Mouse (Mus musculus) heart, adult 9 months (tissue): ENCODE results near the gene Smco4.
"Not testable (repeated sequence)": the region's sequence is repeated elsewhere in the genome, so short reads cannot be mapped to it uniquely, and the experiment has no call there.

ENCODE experiments used
- DNase-seq, 2 experiments: peaks; one replicate each; pipeline ENCODE4 v3.0.0; 2022; ENCODE audit warnings: low spot score in 2 of 2

Gene Smco4

DNA sequence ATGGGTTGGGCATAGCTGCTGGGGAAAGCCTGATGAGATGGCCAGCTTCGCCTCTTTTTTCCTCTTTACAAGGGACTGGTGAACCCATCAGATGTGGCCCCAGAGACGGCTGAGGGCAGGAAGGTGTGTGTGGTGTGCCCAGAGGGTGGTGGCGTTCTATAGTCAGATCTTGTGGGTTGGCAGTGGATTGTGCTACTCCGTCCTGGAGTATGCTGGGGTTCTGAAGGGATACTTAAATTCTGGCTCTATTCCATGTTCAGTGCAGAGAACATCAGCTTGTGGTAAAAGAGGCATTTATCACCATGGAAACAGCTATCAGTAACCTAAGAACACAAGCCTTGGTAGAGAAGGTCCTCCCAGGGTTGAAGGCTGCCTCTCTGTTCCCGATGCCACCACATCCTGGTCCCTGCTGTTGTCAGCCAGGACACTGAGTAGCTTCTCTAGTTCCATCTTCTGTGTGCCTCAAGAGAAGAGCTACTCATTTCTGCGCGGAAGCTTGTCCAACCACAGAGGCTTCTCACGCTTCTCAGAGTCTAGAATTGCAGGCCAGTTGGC, 45.8 kb downstream of the Smco4 start:
- DNase-seq, result no peak

DNA sequence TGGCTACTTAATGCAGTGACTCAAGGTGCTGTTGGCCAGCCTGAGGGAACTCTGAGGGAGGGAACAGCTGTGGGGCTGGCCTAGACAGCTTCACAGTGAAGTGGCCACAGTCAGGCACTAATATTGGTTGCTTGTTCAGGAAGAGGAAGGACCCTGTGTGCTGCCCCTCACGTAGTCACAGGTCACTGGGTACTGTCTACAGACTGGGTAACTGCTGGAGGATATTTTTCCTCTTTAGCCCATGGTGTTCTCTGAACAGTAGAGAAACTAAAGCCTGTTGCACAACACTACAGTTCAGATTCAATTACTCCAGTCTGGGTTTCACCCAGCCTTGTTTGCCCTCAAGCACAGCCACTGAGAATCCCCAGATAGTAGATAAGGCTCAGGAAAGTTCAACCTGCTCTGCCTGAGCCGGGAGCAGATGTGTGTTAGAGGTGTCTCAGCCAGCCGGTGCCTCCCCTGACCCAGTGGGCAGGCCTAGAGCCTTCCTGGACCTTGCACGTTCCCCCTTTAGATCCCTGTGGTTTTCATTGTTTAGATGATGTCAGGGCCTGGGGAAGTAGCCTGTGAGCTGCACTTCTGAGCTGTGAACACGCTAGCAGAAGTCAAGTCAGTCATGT, 48.6 kb downstream of the Smco4 start:
- no peak for DNase-seq

DNA sequence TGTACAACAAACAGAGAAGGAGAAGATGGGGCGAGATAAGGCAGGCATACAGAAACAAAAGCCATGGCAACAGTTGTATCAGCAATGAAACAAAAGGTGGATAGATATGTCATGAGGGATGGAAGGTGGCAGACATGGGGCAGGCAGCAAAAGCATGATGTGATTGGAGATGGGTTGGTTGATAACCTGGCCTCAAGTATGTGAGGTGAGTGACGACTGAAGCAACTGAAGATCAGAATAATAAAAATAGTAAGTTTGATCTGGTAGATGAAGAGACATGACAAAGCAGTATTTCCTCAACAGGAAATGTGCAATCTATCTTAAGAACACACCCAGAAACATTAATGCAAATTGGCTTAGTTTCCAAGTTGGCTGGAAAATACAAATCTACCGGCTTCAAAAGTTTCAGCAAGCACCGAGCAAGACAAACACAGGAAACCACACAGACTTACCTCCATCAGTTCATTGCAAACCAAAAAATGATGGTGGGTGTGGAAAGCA, 57.3 kb downstream of the Smco4 start:
- DNase-seq, result no peak

DNA sequence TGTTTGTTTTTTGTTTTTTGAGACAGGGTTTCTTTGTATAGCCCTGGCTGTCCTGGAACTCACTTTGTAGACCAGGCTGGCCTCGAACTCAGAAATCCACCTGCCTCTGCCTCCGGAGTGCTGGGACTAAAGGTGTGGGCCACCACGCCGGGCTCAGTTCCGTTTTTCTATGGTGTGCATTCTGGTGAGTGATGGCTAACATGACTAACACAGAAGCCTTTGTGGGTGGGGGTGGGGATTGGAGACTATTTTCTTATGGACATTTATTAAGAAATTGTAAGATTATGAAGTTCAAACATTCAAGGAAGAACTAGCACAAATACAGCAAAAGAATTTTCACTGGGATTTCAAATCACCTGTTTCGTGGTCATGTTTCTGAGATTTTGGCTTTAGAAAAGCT, 57.8 kb downstream of the Smco4 start:
- not testable (repeated sequence) for DNase-seq

DNA sequence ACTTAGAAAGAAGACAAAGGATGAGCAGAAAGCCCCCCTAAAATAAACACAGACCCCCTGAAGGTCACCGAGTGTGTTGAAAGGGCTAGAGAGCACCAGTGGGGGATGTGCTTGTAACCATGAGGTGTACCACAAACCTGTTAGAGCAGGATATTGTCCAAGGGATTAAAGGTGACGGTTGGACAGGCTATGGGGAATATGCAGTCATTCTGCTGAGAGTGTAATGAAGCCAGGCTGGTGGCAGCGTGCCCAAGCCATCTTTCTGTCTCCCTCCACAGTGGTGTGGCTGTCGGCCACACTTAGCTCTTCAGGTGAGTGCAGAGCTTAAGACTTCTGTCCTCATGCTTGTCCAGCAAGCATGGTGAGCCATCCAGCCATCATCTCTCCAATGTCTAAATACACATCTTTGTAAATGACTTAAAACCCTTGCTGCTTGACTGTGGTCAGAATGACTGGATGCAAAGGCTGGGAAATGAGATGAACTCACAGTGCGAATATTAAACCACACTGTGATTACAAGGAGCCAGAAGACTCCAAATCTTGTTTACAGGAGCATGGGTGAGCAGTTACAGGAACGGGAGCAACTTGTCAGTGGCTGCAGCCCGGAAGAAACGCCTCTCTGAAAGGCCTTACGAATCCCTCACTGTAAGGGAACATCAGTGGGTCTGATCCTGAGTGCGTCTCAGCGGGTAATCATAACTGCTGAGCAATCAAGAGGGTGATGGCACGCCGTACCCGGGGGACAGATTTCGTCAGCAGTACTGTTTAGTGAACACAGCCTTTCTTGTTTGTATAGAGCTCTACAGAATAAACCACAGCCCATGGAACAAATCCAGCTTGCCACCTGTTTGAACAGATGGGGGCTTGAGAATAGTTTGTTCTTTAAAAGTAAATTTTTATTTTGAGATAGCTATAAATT, 59.0 kb downstream of the Smco4 start:
- no peak for DNase-seq

DNA sequence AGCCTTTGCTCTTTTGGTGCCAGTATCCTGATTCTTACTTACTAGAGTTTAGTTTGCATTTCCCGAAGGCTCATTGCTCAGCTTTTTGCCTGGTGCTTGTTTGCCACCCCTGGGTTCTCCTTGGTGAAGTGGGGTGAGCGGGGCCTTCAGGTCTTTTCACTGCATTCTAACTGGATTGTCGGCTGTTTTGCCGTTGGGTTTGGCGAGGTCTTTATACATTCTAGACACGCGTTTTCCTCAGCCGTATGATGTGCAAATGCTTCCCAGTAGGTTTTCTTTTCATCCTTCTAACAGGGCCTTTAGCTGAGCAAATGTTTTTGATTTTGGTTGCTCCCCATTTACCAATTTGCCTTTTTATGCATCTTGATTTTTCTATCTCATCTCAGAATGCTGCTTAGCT, 60.1 kb downstream of the Smco4 start:
- DNase-seq, result no peak

DNA sequence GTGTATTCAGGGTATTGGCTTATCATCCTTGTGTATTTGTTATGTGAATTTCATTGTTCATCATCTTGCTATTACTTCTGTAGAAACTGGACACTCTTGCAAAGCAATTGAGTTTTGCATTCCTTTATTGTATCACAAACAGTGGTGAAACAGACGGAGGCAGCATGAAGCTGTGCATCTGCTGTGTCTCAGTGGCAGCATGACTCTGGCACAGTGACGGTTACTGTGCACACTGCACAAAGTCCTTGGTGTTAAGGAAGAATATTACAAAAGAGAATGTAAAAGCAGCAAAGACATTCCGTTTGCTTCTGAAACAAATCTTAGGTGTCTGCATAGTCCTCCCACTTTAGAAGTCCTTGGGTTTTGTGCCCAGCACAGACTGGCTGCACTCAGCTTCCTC, 67.2 kb downstream of the Smco4 start:
- DNase-seq, result no peak

DNA sequence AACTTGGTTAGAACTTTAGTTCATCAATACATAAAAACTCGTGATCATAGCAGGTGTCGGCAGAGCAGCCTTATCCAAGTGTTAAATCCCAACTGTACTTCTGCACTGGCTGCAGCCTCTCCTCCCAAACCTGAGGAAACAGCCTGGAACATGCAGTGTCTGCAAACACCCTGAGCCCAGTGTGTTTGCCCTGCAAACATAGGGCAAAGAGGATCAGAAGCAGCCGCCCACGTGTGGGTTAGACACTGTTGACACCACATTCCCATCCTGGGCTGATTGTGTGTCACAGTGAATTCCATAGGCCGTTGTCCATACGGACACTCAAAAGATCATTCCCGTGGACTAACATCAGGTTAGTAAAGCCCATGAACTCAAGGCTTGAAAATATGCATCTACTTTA, 69.1 kb downstream of the Smco4 start:
- DNase-seq, result no peak

DNA sequence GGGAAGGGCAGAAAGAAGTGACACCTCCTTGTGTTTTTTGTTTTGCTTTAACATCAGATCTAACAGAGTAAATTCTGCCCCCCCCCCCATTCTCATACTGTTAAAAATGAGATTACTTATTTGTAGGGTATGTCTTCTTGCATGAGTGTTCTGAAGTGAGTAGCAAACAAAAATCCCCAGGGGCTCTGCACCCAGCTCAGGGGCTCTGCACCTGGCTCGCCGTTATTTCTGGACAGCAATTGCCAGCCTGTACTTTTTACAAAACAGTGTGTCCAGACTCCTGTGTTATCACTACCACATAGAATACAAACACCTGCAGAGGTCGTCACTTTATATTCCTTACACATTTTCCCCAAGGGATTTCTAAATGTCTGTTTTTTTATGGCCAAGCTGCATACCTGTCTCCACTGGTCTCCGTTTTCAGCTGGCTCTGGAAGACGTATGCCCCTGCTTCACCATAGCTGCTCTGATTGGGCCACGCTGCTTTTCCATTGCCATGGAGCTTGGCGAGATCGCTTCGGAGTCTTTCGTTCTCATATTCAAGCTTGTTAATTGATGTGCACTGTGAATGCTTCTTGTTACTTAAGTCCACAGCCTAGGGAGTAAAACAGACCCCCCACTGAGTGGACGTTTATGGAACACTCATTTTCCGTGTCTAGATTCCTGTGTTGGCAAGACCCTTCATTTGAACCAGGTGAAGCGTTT, 81.7 kb downstream of the Smco4 start:
- DNase-seq, result no peak

DNA sequence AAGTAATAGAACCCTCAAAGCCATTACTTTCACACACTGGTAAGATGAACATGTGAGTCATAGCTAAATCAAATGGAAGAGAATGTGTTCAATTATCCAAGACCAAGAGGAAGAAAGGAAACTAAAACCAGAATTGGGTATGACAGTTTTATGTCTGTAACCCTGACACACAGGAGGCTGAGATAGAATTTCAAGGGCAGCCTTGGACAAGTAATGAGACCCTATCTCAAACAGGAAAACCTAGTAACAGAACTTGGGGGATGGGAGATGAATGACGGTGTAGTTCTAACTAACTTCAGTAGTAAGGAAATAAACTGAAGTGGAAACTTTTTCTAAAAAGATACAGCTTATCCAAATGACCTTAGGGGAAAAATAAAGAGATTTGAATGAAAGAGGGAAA, 85.2 kb downstream of the Smco4 start:
- DNase-seq, result no peak

DNA sequence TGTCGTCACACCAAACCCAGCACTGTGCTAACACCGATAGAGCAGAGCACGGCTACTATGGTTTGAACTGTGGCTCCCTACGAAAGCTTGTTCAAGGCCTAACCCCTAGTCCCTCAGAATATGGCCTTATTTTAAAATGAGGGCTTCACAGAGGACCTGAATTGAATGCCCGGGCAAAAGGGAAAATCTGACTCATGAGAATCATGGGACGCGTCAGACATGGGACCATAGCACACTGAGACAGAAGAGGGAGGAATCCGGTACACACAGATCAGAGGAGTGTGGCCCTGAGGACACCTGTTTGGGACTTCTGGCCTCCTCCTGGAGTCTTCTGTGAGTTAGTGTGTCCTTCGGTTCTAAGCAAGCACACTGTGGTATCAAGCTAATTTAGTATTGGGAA, 85.7 kb downstream of the Smco4 start:
- DNase-seq, result no peak

DNA sequence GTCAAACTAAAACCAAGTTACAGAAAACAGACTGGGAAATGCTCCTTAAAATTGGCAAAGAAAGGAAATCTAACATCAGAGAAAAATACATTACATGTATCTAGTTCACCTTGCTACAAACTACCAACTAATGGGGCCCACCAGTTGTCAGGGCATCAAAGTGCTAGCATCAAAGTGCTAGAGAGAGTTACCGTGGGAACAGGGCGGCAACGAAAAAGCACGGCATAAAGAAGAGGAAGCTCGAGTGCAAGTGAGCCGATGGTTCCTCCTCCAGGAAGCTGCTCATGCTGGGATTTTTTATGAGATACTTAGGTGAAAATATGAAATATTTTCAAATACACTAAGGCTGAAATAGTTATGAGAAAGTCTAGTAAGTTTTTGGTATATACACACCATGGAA, 86.9 kb downstream of the Smco4 start:
- no peak for DNase-seq

DNA sequence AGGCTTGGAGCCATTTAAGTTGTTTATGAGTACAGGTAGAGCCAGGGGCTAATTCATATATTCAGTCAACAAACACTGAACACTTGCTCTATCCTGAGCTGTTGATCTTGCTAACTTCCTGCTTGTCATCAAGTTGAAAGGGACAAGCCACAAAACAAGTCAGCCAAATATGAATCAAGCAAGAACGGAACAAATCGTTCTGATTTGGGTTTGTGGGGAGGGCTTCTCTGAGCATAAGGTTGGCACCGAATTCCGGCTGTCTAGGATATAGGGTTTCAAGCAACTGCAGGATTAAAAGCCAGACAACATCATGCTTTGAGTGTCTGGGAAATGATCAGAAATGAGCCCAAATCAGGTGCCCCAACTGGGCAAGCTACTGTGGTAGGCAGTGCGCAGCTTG, 88.8 kb downstream of the Smco4 start:
- DNase-seq, result no peak

DNA sequence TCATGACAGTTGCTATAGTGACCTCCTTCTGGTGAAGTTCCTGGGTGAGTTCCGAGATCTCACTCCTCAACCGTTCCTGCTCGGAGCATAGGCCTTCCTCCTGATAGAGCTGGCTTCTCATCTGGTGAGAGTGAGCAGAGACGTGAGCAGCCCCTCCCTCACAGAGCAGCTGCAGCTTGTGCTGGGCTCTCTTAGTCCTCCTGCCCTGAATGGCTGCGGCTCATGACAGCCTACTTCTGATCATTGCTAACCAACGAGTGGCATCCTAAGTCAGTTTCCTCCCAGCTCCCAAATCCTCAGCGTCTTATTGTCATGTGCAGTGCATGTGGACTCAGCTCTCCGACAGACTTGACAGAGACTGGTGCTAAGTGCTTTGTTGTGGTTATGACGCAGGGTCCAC, 91.0 kb downstream of the Smco4 start:
- DNase-seq, result no peak

DNA sequence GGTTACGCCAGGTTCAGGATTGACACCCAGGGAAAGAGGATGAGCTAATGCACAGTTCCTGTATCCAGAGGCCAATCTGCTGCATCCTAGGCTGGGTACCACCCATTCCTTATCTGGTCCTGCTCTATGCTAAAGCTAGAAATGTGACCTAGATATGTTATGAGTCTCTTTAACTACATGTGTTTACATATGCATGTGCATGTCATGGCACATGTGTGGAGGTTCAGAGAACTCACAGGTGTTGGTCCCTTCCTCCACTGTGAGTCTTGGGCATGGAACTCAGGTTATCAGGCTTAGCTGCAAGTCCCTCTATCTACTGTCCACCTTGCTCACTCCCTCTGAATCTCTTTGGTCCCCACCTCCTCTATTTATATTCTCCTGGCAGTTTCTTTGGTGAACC, 92.7 kb downstream of the Smco4 start:
- DNase-seq, result no peak

DNA sequence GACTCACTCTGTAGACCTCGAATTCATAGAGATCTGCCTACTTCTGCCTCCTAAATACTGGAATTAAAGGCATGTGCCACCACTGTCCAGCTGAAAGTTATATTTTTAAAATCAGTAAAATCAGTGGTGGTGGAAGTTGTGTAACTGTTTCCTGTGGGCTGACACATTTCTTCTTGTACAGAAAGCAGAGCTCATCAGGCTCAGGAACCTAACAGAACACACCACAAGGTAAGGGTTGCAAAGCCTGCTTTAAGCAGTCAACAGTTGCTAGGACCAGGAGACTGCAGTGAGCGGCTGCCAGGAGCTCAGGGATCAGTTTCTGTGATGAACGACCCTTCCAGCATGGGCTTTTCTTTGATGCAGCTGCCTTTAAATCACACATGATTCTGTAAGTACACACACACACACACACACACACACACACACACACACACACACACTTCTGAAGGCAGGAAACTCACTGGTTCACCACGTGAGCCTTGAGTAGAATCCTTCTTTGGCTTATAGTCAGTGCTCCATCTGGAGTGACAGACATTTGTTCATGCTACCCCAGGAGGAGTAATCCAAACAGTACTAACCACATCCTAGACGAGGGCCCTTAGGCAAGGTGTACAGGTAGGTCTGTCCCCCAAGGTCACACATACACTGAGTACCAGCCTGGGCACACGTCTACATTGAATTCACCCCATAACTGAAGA, 94.1 kb downstream of the Smco4 start:
- no peak for DNase-seq

DNA sequence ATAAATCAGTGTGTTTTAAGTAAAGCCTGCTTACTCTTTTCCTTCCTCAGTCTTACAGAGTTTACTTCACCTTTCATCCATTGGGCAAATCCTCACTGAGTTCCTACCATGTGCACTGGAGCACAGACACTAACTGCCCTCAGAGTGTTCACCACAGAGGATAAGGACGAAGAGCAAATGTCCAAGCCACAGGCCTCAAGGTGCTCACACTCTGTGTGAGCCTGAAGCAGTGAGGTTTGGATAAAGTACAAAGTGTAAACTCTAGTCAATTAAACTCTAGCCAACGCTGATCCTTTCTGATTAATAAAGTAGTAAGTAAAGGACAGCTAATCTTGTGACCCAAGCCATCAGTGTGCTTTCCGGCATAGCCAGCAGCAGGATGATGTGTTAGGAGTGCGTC, 100.9 kb downstream of the Smco4 start:
- DNase-seq, result no peak
